Mouse (Mus musculus): ENCODE data around the gene Gm26620.

DNA sequence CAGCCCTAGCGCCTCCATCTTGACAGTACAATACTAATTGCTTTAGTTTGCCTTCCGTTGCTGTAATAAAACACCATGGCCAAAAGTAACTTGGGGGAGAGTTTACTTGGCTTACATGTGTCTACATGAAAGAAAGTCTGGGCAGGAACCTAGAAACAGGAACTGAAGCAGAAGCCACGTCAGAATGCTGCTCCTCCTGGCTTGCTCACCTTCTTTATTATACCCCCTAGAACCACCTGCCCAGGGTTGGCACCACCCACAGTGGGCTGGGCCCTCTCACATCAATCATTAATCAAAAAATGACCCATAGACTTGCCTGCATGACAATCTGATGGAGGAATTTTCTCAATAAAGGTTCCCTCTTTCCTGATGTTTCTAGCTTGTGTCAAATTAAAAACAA lies 20.1 kb upstream of the Gm26620 start:
- TF ChIP-seq POLR2A (IDR thresholded peaks at IDR 0.05; ENCODE audit: borderline replicate concordance, extremely low read depth, insufficient read depth, insufficient read length, poor library complexity, severe bottlenecking) (no peak), CTCF (IDR thresholded peaks at IDR 0.05; ENCODE audit: borderline replicate concordance, extremely low read depth, insufficient read depth, insufficient read length) (no peak)

All from brain, embryonic 14.5 days (tissue).